Mouse (Mus musculus) forebrain, postnatal 0 days (tissue): Measurements from ENCODE around the gene Mlana. TPM values are rescaled to one million over a fixed set of nuclear protein-coding genes. Genes with fewer than 3 reads are reported as not detected.

Experiments used
- ATAC-seq: fragments of 200-750 bp; cut with Nextera tagmentation; 2 replicates; pipeline ENCODE4 v1.8.0; 2017; ENCODE audit warnings: mild to moderate bottlenecking, moderate library complexity
- DNase-seq: peaks from one replicate; pipeline ENCODE4 v3.0.0-alpha.2; 2015
- H3K27ac ChIP-seq: fragments of 300-500 bp; sonication (generic); 2 replicates; pipeline ENCODE4 v1.5.1; 2014; ENCODE audit warnings: low read depth, mild to moderate bottlenecking, antibody characterized with exemption, low read length, moderate library complexity, mixed read lengths
- H3K27me3 ChIP-seq: fragments of 300-500 bp; sonication (generic); 2 replicates; pipeline ENCODE4 v1.6.1; 2014; ENCODE audit warnings: mild to moderate bottlenecking, low read length, mixed read lengths; ENCODE audit not compliant: insufficient read depth
- H3K36me3 ChIP-seq: fragments of 300-500 bp; sonication (generic); 2 replicates; pipeline ENCODE4 v1.6.1; 2014; ENCODE audit warnings: mild to moderate bottlenecking, moderate library complexity; ENCODE audit not compliant: insufficient read depth
- H3K4me1 ChIP-seq: fragments of 300-500 bp; sonication (generic); 2 replicates; pipeline ENCODE4 v1.6.1; 2014; ENCODE audit warnings: antibody characterized with exemption; ENCODE audit not compliant: insufficient read depth
- H3K4me2 ChIP-seq: fragments of 300-500 bp; sonication (generic); 2 replicates; pipeline ENCODE4 v1.6.1; 2014; ENCODE audit warnings: low read depth, mild to moderate bottlenecking, moderate library complexity
- H3K4me3 ChIP-seq: fragments of 300-500 bp; sonication (generic); 2 replicates; pipeline ENCODE4 v1.5.1; 2014; ENCODE audit warnings: low read depth, low read length, mixed read lengths
- H3K9ac ChIP-seq: fragments of 300-500 bp; sonication (generic); 2 replicates; pipeline ENCODE4 v1.6.1; 2014; ENCODE audit warnings: mild to moderate bottlenecking
- H3K9me3 ChIP-seq: fragments of 300-500 bp; sonication (generic); 2 replicates; pipeline ENCODE4 v1.6.1; 2016; ENCODE audit warnings: low read length
- CTCF ChIP-seq: sonication (generic); IDR thresholded peaks from 2 replicates; pipeline ENCODE4 v1.5.1; 2016; ENCODE audit warnings: antibody characterized with exemption, control low read depth, low read depth
- WGBS: fragments of 180-500 bp; shearing (Covaris S2); extraction: QIAGEN DNeasy Blood & Tissue Kit; methylation state at CpG from one replicate; pipeline ENCODE4 v1.1.7; 2014; 5-methylcytosine and 5-hydroxymethylcytosine counted together
- polyA plus RNA-seq: library from polyadenylated mRNA; unstranded; fragments of >200 nt; fragmentation: Nextera tagmentation; extraction: Ambion mirVana; gene quantifications from 2 replicates; pipeline ENCODE4 v1.2.1, GENCODE M21; 2015
- total RNA-seq: library from RNA; depleted of rRNA; stranded (reverse); fragments of >200 nt; gene quantifications from 2 replicates; pipeline ENCODE4 v1.2.3, GENCODE M21; 2014

Mlana gene
- total and polyA plus RNA-seq, 2 experiments from 2014 or later: not detected

DNA sequence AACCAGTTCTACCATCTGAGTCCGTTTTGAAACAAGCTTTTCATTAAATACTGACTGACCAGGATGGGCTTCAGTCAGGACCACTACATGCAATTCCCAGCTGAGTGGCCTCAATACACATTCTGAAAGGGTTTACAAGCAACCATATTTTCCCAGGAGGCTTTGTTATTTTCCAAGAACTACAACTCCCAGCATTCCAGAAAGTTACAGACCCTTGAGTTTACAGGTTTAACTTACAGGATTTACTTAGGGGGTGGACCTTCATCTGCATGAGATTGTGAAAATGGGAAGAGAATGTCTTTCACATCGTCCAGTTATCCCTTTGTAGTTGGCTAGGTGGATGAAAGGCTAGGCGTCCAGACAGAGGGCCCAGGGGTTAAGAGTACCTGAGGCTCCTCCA lies 40.6 kb upstream of the Mlana start:
- H3K4me3 ChIP-seq: no peak overlapping the region
- no peaks in the 10 kb centered on the region for H3K27me3 ChIP-seq
- no peak for TF ChIP-seq CTCF
- no peaks in the 10 kb centered on the region for H3K4me1 ChIP-seq
- H3K9me3 ChIP-seq: no peaks in the 10 kb centered on the region
- H3K4me2 ChIP-seq: no peak overlapping the region
- ATAC-seq (no peak), DNase-seq (no peak)
- no peak overlapping the region for H3K27ac ChIP-seq
- no peaks in the 10 kb centered on the region for H3K36me3 ChIP-seq
- 58% methylated on average over 3 of the region's 3 CpGs for WGBS
- H3K9ac ChIP-seq: no peak overlapping the region

DNA sequence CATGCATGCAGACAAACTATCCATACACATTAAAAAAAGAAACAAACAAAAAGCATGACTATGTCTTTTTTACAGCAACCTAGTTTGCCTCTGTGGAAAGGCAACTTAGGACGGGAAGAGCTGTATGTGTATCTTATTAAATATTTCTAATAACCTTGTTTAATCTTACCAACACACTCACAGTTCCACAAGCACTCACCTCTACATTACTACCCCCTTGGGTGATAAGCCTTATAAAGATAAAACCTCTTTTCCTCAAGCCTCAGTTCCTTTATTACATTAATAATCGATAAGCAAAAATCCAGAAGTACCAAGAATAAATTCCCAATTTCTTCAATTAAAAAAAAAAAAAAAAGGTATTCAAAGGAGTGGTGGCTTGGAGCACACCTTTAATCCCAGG lies 40.1 kb upstream of the Mlana start:
- 94% methylated on average over 2 of the region's 2 CpGs for WGBS
- no peaks in the 10 kb centered on the region for H3K9me3 ChIP-seq
- no peaks in the 10 kb centered on the region for H3K36me3 ChIP-seq
- DNase-seq: no peak
- no peak overlapping the region for H3K4me3 ChIP-seq
- H3K4me2 ChIP-seq: no peak overlapping the region
- no peak overlapping the region for H3K9ac ChIP-seq
- no peak overlapping the region for H3K27ac ChIP-seq
- H3K27me3 ChIP-seq: no peaks in the 10 kb centered on the region
- TF ChIP-seq CTCF: no peak
- no peak for ATAC-seq
- no peaks in the 10 kb centered on the region for H3K4me1 ChIP-seq

- Histone ChIP-seq H3K27ac (no peak overlapping the region), H3K9me3 (no peaks in the 10 kb centered on the region), H3K4me1 (no peaks in the 10 kb centered on the region), H3K27me3 (no peaks in the 10 kb centered on the region), H3K36me3 (no peaks in the 10 kb centered on the region), H3K9ac (no peak overlapping the region), H3K4me3 (no peak overlapping the region), H3K4me2 (no peak overlapping the region)
- TF ChIP-seq CTCF: no peak
- no peak for ATAC-seq
- 83% methylated on average over 4 of the region's 4 CpGs for WGBS
- no peak for DNase-seq
These were observed 38.8 kb upstream of the Mlana start for GRCm38 (mm10) chr19:29658836-29659235.

GRCm38 (mm10) chr19:29659705-29660104 lies 37.9 kb upstream of the Mlana start:
- no peaks in the 10 kb centered on the region for H3K9me3 ChIP-seq
- DNase-seq (no peak), ATAC-seq (no peak)
- H3K9ac ChIP-seq: no peak overlapping the region
- no peaks in the 10 kb centered on the region for H3K27me3 ChIP-seq
- no peak overlapping the region for H3K4me3 ChIP-seq
- H3K36me3 ChIP-seq: no peaks in the 10 kb centered on the region
- H3K27ac ChIP-seq: no peak overlapping the region
- TF ChIP-seq CTCF: no peak
- no peak overlapping the region for H3K4me2 ChIP-seq
- WGBS: 68% methylated on average over 6 of the region's 6 CpGs
- H3K4me1 ChIP-seq: no peaks in the 10 kb centered on the region

- TF ChIP-seq CTCF: no peak
- no peaks in the 10 kb centered on the region for H3K27me3 ChIP-seq
- H3K4me2 ChIP-seq: no peak overlapping the region
- no peak overlapping the region for H3K9ac ChIP-seq
- no peaks in the 10 kb centered on the region for H3K36me3 ChIP-seq
- H3K4me1 ChIP-seq: no peaks in the 10 kb centered on the region
- no peak overlapping the region for H3K27ac ChIP-seq
- no peaks in the 10 kb centered on the region for H3K9me3 ChIP-seq
- H3K4me3 ChIP-seq: no peak overlapping the region
- ATAC-seq (no peak), DNase-seq (no peak)
- WGBS: 82% methylated on average over 10 of the region's 10 CpGs
These were observed 36.5 kb upstream of the Mlana start for GRCm38 (mm10) chr19:29660835-29661764.

- DNase-seq: peak; percentile 3
- WGBS: 74% methylated on average over 6 of the region's 6 CpGs
These were observed 35.5 kb upstream of the Mlana start for GRCm38 (mm10) chr19:29661974-29662580.

DNA sequence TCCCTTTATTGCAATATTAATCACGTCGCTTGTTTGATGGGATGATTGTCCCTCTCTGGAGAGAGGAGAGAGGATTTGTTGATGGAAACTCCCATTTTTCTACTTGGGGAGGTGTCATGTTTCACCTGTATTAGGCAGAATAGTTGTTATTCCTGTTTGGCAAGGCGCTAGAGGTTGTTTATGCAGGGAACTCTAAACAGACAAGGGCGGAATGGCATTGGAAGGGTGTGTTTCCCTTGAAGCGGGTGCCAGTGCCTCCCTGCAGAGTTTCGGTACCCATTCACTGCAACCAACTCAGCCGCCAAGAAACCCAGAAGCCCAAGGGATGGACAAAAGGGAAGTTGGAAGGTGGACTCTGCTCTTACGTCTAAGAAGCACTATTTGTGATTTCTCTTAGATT lies 33.8 kb upstream of the Mlana start:
- Histone ChIP-seq H3K9ac (no peak overlapping the region), H3K27ac (no peak overlapping the region), H3K27me3 (no peaks in the 10 kb centered on the region), H3K4me3 (no peak overlapping the region), H3K4me1 (no peaks in the 10 kb centered on the region), H3K36me3 (no peaks in the 10 kb centered on the region), H3K9me3 (no peaks in the 10 kb centered on the region), H3K4me2 (no peak overlapping the region)
- WGBS: 69% methylated on average over 8 of the region's 8 CpGs
- ATAC-seq (no peak), DNase-seq (no peak)
- TF ChIP-seq CTCF: no peak

More at GRCm38 (mm10) chr19:29661974-29662580, 35.5 kb upstream of the Mlana start:
- no peak overlapping the region for H3K9ac ChIP-seq
- H3K9me3 ChIP-seq: no peaks in the 10 kb centered on the region
- TF ChIP-seq CTCF: no peak
- peak; percentile 62 for ATAC-seq
- H3K4me3 ChIP-seq: no peak overlapping the region
- no peaks in the 10 kb centered on the region for H3K4me1 ChIP-seq
- H3K36me3 ChIP-seq: no peaks in the 10 kb centered on the region
- no peak overlapping the region for H3K4me2 ChIP-seq
- H3K27me3 ChIP-seq: no peaks in the 10 kb centered on the region
- no peak overlapping the region for H3K27ac ChIP-seq
